Mouse (Mus musculus) liver, embryonic 14.5 days (tissue): ENCODE data around the gene Ptprt. TPM values are rescaled to one million over a fixed set of nuclear protein-coding genes. Genes with fewer than 3 reads are reported as not detected.
"Not testable (repeated sequence)": the region's sequence is repeated elsewhere in the genome, so short reads cannot be mapped to it uniquely, and the experiment has no call there.

Experiments
- ATAC-seq: fragments of 200-750 bp; cut with Nextera tagmentation; 2 replicates; pipeline ENCODE4 v1.8.0; 2017; ENCODE audit warnings: moderate number of reproducible peaks, mild to moderate bottlenecking, moderate library complexity; ENCODE audit not compliant: insufficient read depth
- DNase-seq, 3 experiments: peaks; one replicate each; pipeline ENCODE4 v3.0.0-alpha.2; 2012 to 2013; ENCODE audit warnings: low read depth in 3 of 3, low spot score in 3 of 3
- H3K27ac ChIP-seq: fragments of 300-500 bp; sonication (generic); 2 replicates; pipeline ENCODE4 v1.5.1; 2014; ENCODE audit warnings: moderate library complexity, mild to moderate bottlenecking, control low read depth, inconsistent platforms
- H3K27me3 ChIP-seq: fragments of 300-500 bp; sonication (generic); 2 replicates; pipeline ENCODE4 v1.6.1; 2014; ENCODE audit warnings: mild to moderate bottlenecking, low read length, moderate library complexity; ENCODE audit not compliant: control insufficient read depth, insufficient read depth
- H3K36me3 ChIP-seq: fragments of 300-500 bp; sonication (generic); replicated peaks from 2 replicates; pipeline ENCODE4 v1.6.1; 2014; ENCODE audit warnings: low read depth; ENCODE audit not compliant: control insufficient read depth, insufficient read depth
- H3K4me1 ChIP-seq, 2 experiments: fragments of 200-500 bp in 1 of 2; fragments of 300-500 bp in 1 of 2; sonication (generic) in 1 of 2; replicated peaks; 2 replicates each; pipeline ENCODE4 v1.6.1; 2012 to 2014; ENCODE audit warnings: antibody characterized with exemption in 1 of 2, inconsistent platforms in 1 of 2, low read length in 1 of 2; ENCODE audit not compliant: control insufficient read depth in 2 of 2, insufficient read depth in 2 of 2
- H3K4me2 ChIP-seq: fragments of 300-500 bp; sonication (generic); 2 replicates; pipeline ENCODE4 v1.6.1; 2014; ENCODE audit warnings: low read depth, mild to moderate bottlenecking, control low read depth, moderate library complexity
- H3K4me3 ChIP-seq, 2 experiments: fragments of 200-500 bp in 1 of 2; fragments of 300-500 bp in 1 of 2; sonication (generic) in 1 of 2; 2 replicates each; pipeline ENCODE4 v1.5.1; 2012 to 2014; ENCODE audit warnings: low read depth in 2 of 2, low read length in 2 of 2, mild to moderate bottlenecking in 2 of 2, control low read depth in 1 of 2, inconsistent platforms in 1 of 2, moderate library complexity in 1 of 2; ENCODE audit not compliant: insufficient read depth in 1 of 2
- H3K9ac ChIP-seq: fragments of 300-500 bp; sonication (generic); replicated peaks from 2 replicates; pipeline ENCODE4 v1.6.1; 2014; ENCODE audit warnings: mild to moderate bottlenecking, control low read depth, moderate library complexity
- H3K9me3 ChIP-seq: fragments of 300-500 bp; sonication (generic); 2 replicates; pipeline ENCODE4 v1.6.1; 2016; ENCODE audit warnings: low read length, mixed read lengths; ENCODE audit not compliant: control insufficient read depth
- CTCF ChIP-seq: IDR thresholded peaks from 2 replicates; pipeline ENCODE4 v1.5.1; 2016; ENCODE audit warnings: antibody characterized with exemption, low read depth, control low read depth
- EP300 ChIP-seq: IDR thresholded peaks from 2 replicates; pipeline ENCODE4 v1.6.1; 2016; ENCODE audit warnings: antibody characterized with exemption, low read depth
- WGBS: fragments of 180-500 bp; shearing (Covaris S2); extraction: QIAGEN DNeasy Blood & Tissue Kit; methylation state at CpG from one replicate; pipeline ENCODE4 v1.1.7; 2014; ENCODE audit not compliant: insufficient replicate concordance; 5-methylcytosine and 5-hydroxymethylcytosine counted together
- polyA plus RNA-seq, 2 experiments: library from polyadenylated mRNA; depleted of rRNA in 1 of 2; stranded (reverse) in 1 of 2; unstranded in 1 of 2; fragments of >200 nt; fragmentation: Nextera tagmentation in 1 of 2; extraction: Ambion mirVana in 1 of 2; gene quantifications; 2 replicates each; pipeline versions ENCODE4 v1.2.1 to v1.2.3; 2012 to 2014

Gene Ptprt
- polyA plus RNA-seq, 2 experiments, result 0.07 TPM; not detected in 1

DNA sequence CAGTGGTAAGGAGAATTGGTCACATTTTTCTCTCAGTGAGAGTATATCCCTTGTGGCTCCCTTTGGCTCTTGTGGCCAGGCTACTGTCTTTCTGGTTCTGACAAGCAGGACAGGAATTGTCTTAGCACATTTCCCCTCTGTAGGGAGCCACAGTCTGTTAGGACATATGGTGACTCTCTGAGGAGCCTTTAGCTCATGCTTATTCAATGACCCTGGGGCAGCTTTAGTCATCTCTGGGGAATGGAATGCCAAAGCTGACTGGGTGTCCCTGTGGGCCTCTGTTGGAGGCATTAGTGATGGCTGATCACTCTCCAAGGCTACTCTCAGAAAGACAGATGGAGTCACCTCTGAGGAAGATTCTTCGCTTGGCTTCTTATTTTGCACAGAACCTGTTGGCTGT is 1147.7 kb downstream of the Ptprt start:
- H3K4me2 ChIP-seq, result no peak overlapping the region
- H3K4me1 ChIP-seq, result 0 out of 4 replicates have a peak, but pooled peaks cover 0 to 1% of the 10 kb centered on the region in 2 experiments
- DNase-seq, result no peak

GRCm38 (mm10) chr2:161511880-161512570 is 1148.9 kb downstream of the Ptprt start:
- not testable (repeated sequence) for H3K4me3 ChIP-seq, H3K4me2 ChIP-seq, H3K4me1 ChIP-seq, H3K36me3 ChIP-seq, H3K27ac ChIP-seq, H3K9ac ChIP-seq, H3K9me3 ChIP-seq, H3K27me3 ChIP-seq
- WGBS, result 26% methylated on average over 5 of the region's 15 CpGs
- peak; percentile 35; the same call in 1 of the 2 replicates for ATAC-seq
- peak in 1 of 3 experiments; percentile 1 for DNase-seq

More for the DNA sequence above, 1147.7 kb downstream of the Ptprt start:
- H3K9me3 ChIP-seq, result no peaks in the 10 kb centered on the region
- 67% methylated on average over 1 of the region's 1 CpGs for WGBS
- H3K27me3 ChIP-seq, result no peaks in the 10 kb centered on the region
- ATAC-seq, result no peak
- no peaks in the 10 kb centered on the region for H3K36me3 ChIP-seq
- no peak overlapping the region for H3K9ac ChIP-seq
- H3K4me3 ChIP-seq, result no peak overlapping the region
- no peak overlapping the region for H3K27ac ChIP-seq
- no peak for TF ChIP-seq CTCF
- no peak for TF ChIP-seq EP300

DNA sequence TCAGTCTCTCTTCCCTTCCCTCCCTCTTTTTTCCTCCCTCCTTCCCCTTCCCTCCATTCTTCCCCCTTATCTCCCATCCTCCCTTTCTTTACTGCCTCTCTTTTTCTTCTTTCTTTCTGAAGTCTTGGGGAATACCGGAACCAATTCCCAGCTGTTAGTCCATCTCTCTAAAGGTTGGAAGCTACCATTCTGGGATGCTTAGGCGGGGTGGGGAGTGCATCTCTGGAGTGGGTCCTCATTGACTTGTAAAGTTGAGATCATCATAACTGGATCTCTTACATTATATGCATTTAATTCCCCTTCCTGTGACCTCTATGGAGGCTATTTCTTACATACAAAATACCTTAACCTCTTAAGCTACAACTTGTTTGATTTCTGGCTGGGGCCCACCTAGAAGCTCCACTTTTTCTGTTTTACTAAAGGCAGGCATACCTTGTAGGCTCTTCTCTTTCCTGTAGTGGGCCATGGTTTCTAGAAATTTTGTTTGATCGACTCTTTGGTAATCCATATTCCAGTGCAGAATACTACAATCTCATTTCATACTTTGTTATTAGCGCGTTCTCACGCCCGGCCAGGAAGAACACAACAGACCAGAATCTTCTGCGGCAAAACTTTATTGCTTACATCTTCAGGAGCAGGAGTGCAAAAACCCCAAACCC is 1149.7 kb downstream of the Ptprt start:
- WGBS, result 26% methylated on average over 8 of the region's 8 CpGs
- DNase-seq, result no peak
- no peak for TF ChIP-seq CTCF
- no peak for TF ChIP-seq EP300
- no peaks in the 10 kb centered on the region for H3K27me3 ChIP-seq
- no peaks in the 10 kb centered on the region for H3K9me3 ChIP-seq
- no peak overlapping the region for H3K27ac ChIP-seq
- H3K4me3 ChIP-seq, result peak overlapping the region in 1 of 2 experiments; percentile 41; a peak in 2 of 4 replicates
- no peak for ATAC-seq
- no peaks in the 10 kb centered on the region for H3K36me3 ChIP-seq
- peak overlapping the region; percentile 55 for H3K4me2 ChIP-seq
- H3K9ac ChIP-seq, result no peak overlapping the region; the same call in 1 of the 2 replicates
- 0 out of 4 replicates have a peak, but pooled peaks cover 0 to 1% of the 10 kb centered on the region in 2 experiments for H3K4me1 ChIP-seq

GRCm38 (mm10) chr2:161499097-161499899 is 1161.6 kb downstream of the Ptprt start:
- no peak overlapping the region for H3K4me3 ChIP-seq
- H3K4me2 ChIP-seq, result no peak overlapping the region
- no peaks in the 10 kb centered on the region for H3K9me3 ChIP-seq
- H3K4me1 ChIP-seq, result no peaks in the 10 kb centered on the region
- H3K36me3 ChIP-seq, result no peaks in the 10 kb centered on the region
- no peak overlapping the region for H3K27ac ChIP-seq
- ATAC-seq (no peak), DNase-seq (no peak)
- no peak overlapping the region for H3K9ac ChIP-seq
- WGBS, result 16% methylated on average over 13 of the region's 13 CpGs
- TF ChIP-seq EP300, result no peak
- no peak for TF ChIP-seq CTCF
- H3K27me3 ChIP-seq, result no peaks in the 10 kb centered on the region
